Mouse (Mus musculus) ES-E14 (cell line): ENCODE results near the gene Pigq.

ENCODE experiments used
- CHD2 ChIP-seq: IDR thresholded peaks from 2 replicates; pipeline ENCODE4 v1.6.1; 2014; ENCODE audit warnings: mild to moderate bottlenecking, low read depth, low read length, inconsistent platforms
- HCFC1 ChIP-seq: IDR thresholded peaks from 2 replicates; pipeline ENCODE4 v1.6.1; 2012; ENCODE audit warnings: low read length, inconsistent platforms, borderline replicate concordance; ENCODE audit not compliant: insufficient read depth
- MAFK ChIP-seq: IDR thresholded peaks from 2 replicates; pipeline ENCODE4 v1.6.1; 2014; ENCODE audit warnings: mild to moderate bottlenecking, low read depth, low read length, inconsistent platforms; ENCODE audit not compliant: insufficient read depth
- ZC3H11A ChIP-seq: IDR thresholded peaks from 2 replicates; pipeline ENCODE4 v1.6.1; 2012; ENCODE audit warnings: low read depth, mild to moderate bottlenecking, inconsistent platforms, low read length, borderline replicate concordance
- ZNF384 ChIP-seq: IDR thresholded peaks from 2 replicates; pipeline ENCODE4 v1.6.1; 2012; ENCODE audit warnings: low read depth, low read length, inconsistent platforms

DNA sequence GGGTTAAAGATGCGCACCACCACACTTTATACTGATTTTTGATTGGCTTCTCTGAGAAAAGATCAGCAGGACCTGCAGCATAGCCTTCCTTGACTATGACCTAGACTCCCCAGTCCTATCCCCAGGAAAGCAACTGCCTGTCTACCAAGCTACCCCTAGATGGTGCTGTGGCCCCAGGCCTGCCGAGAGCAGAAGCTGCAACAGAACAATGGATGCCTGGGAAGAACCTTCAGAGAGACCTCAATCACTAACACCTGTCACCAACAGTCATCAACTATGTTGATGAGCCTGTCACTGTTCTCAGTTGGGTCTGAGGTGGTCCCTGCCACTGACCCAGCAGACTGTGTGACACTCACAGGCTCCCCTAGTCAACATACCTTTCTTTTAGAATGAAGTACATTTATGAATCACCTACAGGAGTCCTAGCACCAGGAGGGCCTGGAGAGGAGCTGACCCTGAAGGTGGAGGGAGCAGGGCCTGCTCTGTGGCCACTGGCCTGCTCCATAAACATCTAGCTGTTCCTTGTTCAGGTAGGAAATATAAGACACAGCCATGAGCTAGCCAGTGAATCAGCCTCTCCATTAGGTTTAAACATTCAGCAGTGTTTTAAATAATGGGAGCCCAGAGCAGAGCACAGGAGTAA is 50.6 kb downstream of the Pigq start:
- TF ChIP-seq CHD2 = no peak
- TF ChIP-seq HCFC1 = no peak
- TF ChIP-seq MAFK = no peak
- no peak; the same call in 1 of the 2 replicates for TF ChIP-seq ZC3H11A
- TF ChIP-seq ZNF384 = no peak
